Mouse (Mus musculus) neutrophil, adult 65 days (primary cell): ENCODE results near the gene Olfr1123. TPM values are rescaled to one million over a fixed set of nuclear protein-coding genes. Genes with fewer than 3 reads are reported as not detected.

Experiments
- total RNA-seq: library from RNA; stranded (reverse); gene quantifications from 2 replicates; pipeline ENCODE4 v1.2.4, GENCODE M21; 2023

Gene Olfr1123
- total RNA-seq, result not detected in 2 replicates

GRCm38 (mm10) chr2:87416335-87416734 lies at the start of gene Olfr1123:
Gene Olfr1123 (plus strand): TSS chr2:87416635.

GRCm38 (mm10) chr2:87369595-87369994 lies 46.8 kb upstream of the Olfr1123 start, which contains the start of gene Olfr1121:
Gene Olfr1121 (plus strand): TSS chr2:87369895.

GRCm38 (mm10) chr2:87385549-87385948 lies 30.9 kb upstream of the Olfr1123 start, which contains the start of gene Olfr1122:
Gene Olfr1122 (plus strand): TSS chr2:87385849.

GRCm38 (mm10) chr2:87429975-87430374 lies 13.5 kb downstream of the Olfr1123 start, which contains the start of gene Olfr1124:
Gene Olfr1124 (plus strand): TSS chr2:87430275.

GRCm38 (mm10) chr2:87453662-87454061 lies 37.2 kb downstream of the Olfr1123 start, which contains the start of gene Olfr1126:
Gene Olfr1126 (plus strand): TSS chr2:87453962.

Other genes with a start within 250 kb of the Olfr1123 start
- gene Olfr1112, start 228.8 kb upstream of the Olfr1123 start, total RNA-seq, result not detected in 2 replicates
- gene Olfr1113, start 207.7 kb upstream of the Olfr1123 start, total RNA-seq, result not detected in 2 replicates
- gene Olfr1115, start 168.6 kb upstream of the Olfr1123 start, total RNA-seq, result not detected in 2 replicates
- not detected in 2 replicates for gene Olfr1116, start 149.1 kb upstream of the Olfr1123 start, total RNA-seq
- not detected in 2 replicates for gene Olfr1118, start 109.1 kb upstream of the Olfr1123 start, total RNA-seq
- gene Olfr1120, start 61.8 kb upstream of the Olfr1123 start, total RNA-seq, result not detected in 2 replicates
- gene Olfr1121, start 46.7 kb upstream of the Olfr1123 start, total RNA-seq, result not detected in 2 replicates
- gene Olfr1122, start 30.8 kb upstream of the Olfr1123 start, total RNA-seq, result 0.07 TPM in 1 of 2 replicates, not detected in the other
- gene Olfr1124, start 13.6 kb downstream of the Olfr1123 start, total RNA-seq, result not detected in 2 replicates
- gene Olfr1126, start 37.3 kb downstream of the Olfr1123 start, total RNA-seq, result not detected in 2 replicates
- gene Pramel7, start 80.5 kb downstream of the Olfr1123 start, total RNA-seq, result not detected in 2 replicates
- not detected in 2 replicates for gene Pramel6, start 89.9 kb downstream of the Olfr1123 start, total RNA-seq
- gene Olfr153, start 115.2 kb downstream of the Olfr1123 start, total RNA-seq, result not detected in 2 replicates
- not detected in 2 replicates for gene Olfr1128, start 128.9 kb downstream of the Olfr1123 start, total RNA-seq
- gene Olfr1129, start 157.3 kb downstream of the Olfr1123 start, total RNA-seq, result not detected in 2 replicates
- not detected in 2 replicates for gene Olfr1130, start 189.6 kb downstream of the Olfr1123 start, total RNA-seq
- not detected in 2 replicates for gene Olfr1131, start 210.5 kb downstream of the Olfr1123 start, total RNA-seq
- not detected in 2 replicates for gene Olfr1132, start 220.9 kb downstream of the Olfr1123 start, total RNA-seq
- not detected in 2 replicates for gene Olfr1133, start 230.7 kb downstream of the Olfr1123 start, total RNA-seq
- gene Olfr1134, start 241.8 kb downstream of the Olfr1123 start, total RNA-seq, result not detected in 2 replicates